Mouse (Mus musculus): ENCODE data around the gene Cblc. TPM values are rescaled to one million over a fixed set of nuclear protein-coding genes. Genes with fewer than 3 reads are reported as not detected.

The Cblc gene
- polyA plus RNA-seq, 1 experiment, result not detected

DNA sequence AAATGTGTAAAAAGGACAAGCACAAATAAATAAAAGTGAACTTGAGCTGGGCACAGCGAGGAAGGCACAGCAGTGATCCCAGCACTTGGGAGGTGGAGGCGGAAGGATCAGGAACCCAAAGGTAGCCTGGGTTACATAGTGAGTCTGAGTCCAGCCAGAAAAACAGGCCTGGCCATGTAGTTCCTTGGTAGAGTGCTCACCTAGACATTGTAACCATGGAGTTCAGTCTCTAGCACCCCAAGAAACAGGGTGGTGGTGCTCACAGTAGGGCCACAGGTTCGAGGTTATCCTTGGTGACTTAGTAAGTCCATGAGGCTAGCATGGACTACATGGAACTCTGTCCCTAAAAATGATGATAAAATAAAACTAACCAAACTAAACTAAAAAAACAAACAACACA is 44.3 kb upstream of the Cblc start:
- Histone ChIP-seq H3K36me3 (ENCODE audit: control insufficient read depth, insufficient read depth) (no peaks in the 10 kb centered on the region), H3K27me3 (ENCODE audit: control insufficient read depth, insufficient read depth, insufficient read length) (no peaks in the 10 kb centered on the region), H3K79me3 (ENCODE audit: low read depth) (no peaks in the 10 kb centered on the region), H3ac (ENCODE audit: control insufficient read depth, insufficient read length, low read depth) (no peak overlapping the region), H3K79me2 (ENCODE audit: control insufficient read depth, insufficient read depth) (no peaks in the 10 kb centered on the region), H3K4me3 (ENCODE audit: insufficient read depth, poor library complexity, severe bottlenecking) (no peak overlapping the region)
- no peak for TF ChIP-seq MAX (IDR thresholded peaks at IDR 0.05)
- no peak for TF ChIP-seq CEBPB (IDR thresholded peaks at IDR 0.05; ENCODE audit: low read depth)
- TF ChIP-seq MYOD1 (IDR thresholded peaks at IDR 0.05; ENCODE audit: control insufficient read depth, insufficient read length, low read depth), result no peak
- no peak for TF ChIP-seq CTCF (IDR thresholded peaks at IDR 0.05; ENCODE audit: control insufficient read depth, insufficient read depth, insufficient read length)
- no peak for TF ChIP-seq FOSL1 (IDR thresholded peaks at IDR 0.05; ENCODE audit: insufficient read depth, low read length, poor library complexity, severe bottlenecking)
- no peak for TF ChIP-seq MYOG (IDR thresholded peaks at IDR 0.05; ENCODE audit: control insufficient read depth, extremely low read depth, insufficient read length)
- TF ChIP-seq USF1 (IDR thresholded peaks at IDR 0.05; ENCODE audit: low read depth), result no peak

DNA sequence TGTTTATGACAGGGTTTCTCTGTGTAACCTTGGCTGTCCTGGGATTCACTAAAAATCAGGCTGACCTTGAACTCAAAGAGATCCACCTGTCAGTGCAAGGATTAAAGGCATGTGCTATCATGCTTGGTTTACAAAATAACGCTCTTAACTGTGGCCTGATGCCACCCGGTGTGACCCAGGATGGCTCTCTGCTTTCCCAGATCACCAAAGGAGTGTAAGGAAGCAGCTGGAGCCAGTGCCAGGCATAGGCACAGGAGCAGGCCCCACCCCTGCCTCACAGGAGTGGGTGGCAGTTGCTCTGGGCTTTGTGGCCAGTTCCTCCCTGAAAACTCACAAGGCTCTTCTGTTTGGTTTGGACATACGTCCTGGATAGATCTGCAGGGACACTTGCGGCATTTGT is 43.8 kb upstream of the Cblc start:
- TF ChIP-seq MYOD1 (IDR thresholded peaks at IDR 0.05; ENCODE audit: control insufficient read depth, insufficient read length, low read depth) (no peak), FOSL1 (IDR thresholded peaks at IDR 0.05; ENCODE audit: insufficient read depth, low read length, poor library complexity, severe bottlenecking) (no peak), USF1 (IDR thresholded peaks at IDR 0.05; ENCODE audit: low read depth) (no peak), MAX (IDR thresholded peaks at IDR 0.05) (no peak), CEBPB (IDR thresholded peaks at IDR 0.05; ENCODE audit: low read depth) (no peak), CTCF (IDR thresholded peaks at IDR 0.05; ENCODE audit: control insufficient read depth, insufficient read depth, insufficient read length) (no peak), MYOG (IDR thresholded peaks at IDR 0.05; ENCODE audit: control insufficient read depth, extremely low read depth, insufficient read length) (no peak)
- no peak overlapping the region for H3ac ChIP-seq (ENCODE audit: control insufficient read depth, insufficient read length, low read depth)
- no peaks in the 10 kb centered on the region for H3K36me3 ChIP-seq (ENCODE audit: control insufficient read depth, insufficient read depth)
- H3K79me2 ChIP-seq (ENCODE audit: control insufficient read depth, insufficient read depth), result no peaks in the 10 kb centered on the region
- H3K4me3 ChIP-seq (ENCODE audit: insufficient read depth, poor library complexity, severe bottlenecking), result no peak overlapping the region
- H3K79me3 ChIP-seq (ENCODE audit: low read depth), result no peaks in the 10 kb centered on the region
- no peaks in the 10 kb centered on the region for H3K27me3 ChIP-seq (ENCODE audit: control insufficient read depth, insufficient read depth, insufficient read length)

DNA sequence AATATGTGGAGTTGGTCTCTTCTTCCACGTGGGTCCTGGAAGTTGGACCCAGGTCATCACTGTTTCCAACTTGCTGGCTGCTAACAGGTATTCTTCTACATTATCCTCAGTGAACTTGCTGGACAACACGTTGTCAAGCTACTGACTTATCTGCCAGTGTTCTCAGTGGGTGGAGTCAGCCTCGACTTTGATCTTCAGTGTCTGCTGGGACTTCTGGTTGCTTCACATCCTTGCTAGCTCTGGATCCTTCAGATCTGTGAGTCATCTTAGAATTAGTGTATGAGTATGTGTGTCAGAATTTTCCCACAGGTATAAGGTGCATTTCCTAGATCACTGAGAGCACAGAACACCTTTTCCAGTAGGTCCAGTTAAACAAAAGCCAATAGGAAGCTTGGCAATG is 40.2 kb upstream of the Cblc start:
- H3K36me3 ChIP-seq (ENCODE audit: control insufficient read depth, insufficient read depth), result no peaks in the 10 kb centered on the region
- H3K4me3 ChIP-seq (ENCODE audit: insufficient read depth, poor library complexity, severe bottlenecking), result no peak overlapping the region
- H3K79me3 ChIP-seq (ENCODE audit: low read depth), result no peaks in the 10 kb centered on the region
- no peaks in the 10 kb centered on the region for H3K27me3 ChIP-seq (ENCODE audit: control insufficient read depth, insufficient read depth, insufficient read length)
- TF ChIP-seq MYOD1 (IDR thresholded peaks at IDR 0.05; ENCODE audit: control insufficient read depth, insufficient read length, low read depth) (no peak), MAX (IDR thresholded peaks at IDR 0.05) (no peak), USF1 (IDR thresholded peaks at IDR 0.05; ENCODE audit: low read depth) (no peak)
- H3K79me2 ChIP-seq (ENCODE audit: control insufficient read depth, insufficient read depth), result no peaks in the 10 kb centered on the region
- no peak overlapping the region for H3ac ChIP-seq (ENCODE audit: control insufficient read depth, insufficient read length, low read depth)

DNA sequence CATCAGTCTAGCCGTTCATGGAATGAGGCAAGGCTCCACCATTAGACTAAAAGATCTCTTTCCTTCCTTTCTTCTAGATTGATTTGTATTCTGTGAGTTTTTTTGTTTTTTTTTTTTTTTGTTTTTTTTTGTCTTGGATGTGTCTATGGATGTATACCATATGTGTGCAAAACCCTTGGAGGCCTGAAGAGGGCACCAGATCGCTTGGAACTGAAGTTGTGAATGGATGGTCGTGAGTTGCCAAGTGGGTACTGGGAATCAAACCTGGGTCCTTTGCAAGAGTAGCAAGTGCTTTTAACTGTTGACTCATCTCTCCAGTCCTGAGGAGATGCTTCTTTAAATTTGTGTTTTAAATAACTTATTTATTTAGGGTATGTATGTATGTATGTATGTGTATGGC is 37.4 kb upstream of the Cblc start:
- no peaks in the 10 kb centered on the region for H3K36me3 ChIP-seq (ENCODE audit: control insufficient read depth, insufficient read depth)
- H3ac ChIP-seq (ENCODE audit: control insufficient read depth, insufficient read length, low read depth), result no peak overlapping the region
- H3K79me2 ChIP-seq (ENCODE audit: control insufficient read depth, insufficient read depth), result no peaks in the 10 kb centered on the region
- H3K79me3 ChIP-seq (ENCODE audit: low read depth), result no peaks in the 10 kb centered on the region
- H3K27me3 ChIP-seq (ENCODE audit: control insufficient read depth, insufficient read depth, insufficient read length), result no peaks in the 10 kb centered on the region
- TF ChIP-seq USF1 (IDR thresholded peaks at IDR 0.05; ENCODE audit: low read depth) (no peak), CTCF (IDR thresholded peaks at IDR 0.05; ENCODE audit: control insufficient read depth, insufficient read depth, insufficient read length) (no peak), MYOG (IDR thresholded peaks at IDR 0.05; ENCODE audit: control insufficient read depth, extremely low read depth, insufficient read length) (no peak), CEBPB (IDR thresholded peaks at IDR 0.05; ENCODE audit: low read depth) (no peak), MAX (IDR thresholded peaks at IDR 0.05) (no peak), FOSL1 (IDR thresholded peaks at IDR 0.05; ENCODE audit: insufficient read depth, low read length, poor library complexity, severe bottlenecking) (no peak), MYOD1 (IDR thresholded peaks at IDR 0.05; ENCODE audit: control insufficient read depth, insufficient read length, low read depth) (no peak)
- H3K4me3 ChIP-seq (ENCODE audit: insufficient read depth, poor library complexity, severe bottlenecking), result no peak overlapping the region

DNA sequence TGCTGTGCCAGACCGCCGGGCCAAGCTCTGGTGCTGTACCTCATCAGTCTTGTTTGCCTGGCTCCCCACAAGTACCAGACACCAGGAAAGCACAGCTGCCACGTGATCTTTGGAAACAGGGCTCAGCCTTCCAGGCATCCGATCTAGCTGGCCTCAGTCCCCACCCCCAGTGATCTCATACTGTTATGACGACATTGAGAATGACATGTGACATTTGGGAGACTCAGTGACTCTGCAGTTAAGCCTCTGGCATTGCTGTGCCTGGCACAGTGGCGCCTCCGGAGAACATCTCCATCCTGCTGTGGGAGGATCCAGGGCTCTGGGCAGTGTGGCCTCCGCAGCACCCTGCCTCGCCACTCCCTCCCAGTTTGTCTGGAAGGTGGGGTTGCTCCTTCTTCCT is 35.2 kb upstream of the Cblc start:
- H3K4me3 ChIP-seq (ENCODE audit: insufficient read depth, poor library complexity, severe bottlenecking), result no peak overlapping the region
- no peak overlapping the region for H3ac ChIP-seq (ENCODE audit: control insufficient read depth, insufficient read length, low read depth)
- H3K36me3 ChIP-seq (ENCODE audit: control insufficient read depth, insufficient read depth), result no peaks in the 10 kb centered on the region
- peak; percentile 26 for TF ChIP-seq USF1 (IDR thresholded peaks at IDR 0.05; ENCODE audit: low read depth)
- TF ChIP-seq MAX (IDR thresholded peaks at IDR 0.05), result no peak
- no peaks in the 10 kb centered on the region for H3K79me3 ChIP-seq (ENCODE audit: low read depth)
- no peaks in the 10 kb centered on the region for H3K27me3 ChIP-seq (ENCODE audit: control insufficient read depth, insufficient read depth, insufficient read length)
- no peaks in the 10 kb centered on the region for H3K79me2 ChIP-seq (ENCODE audit: control insufficient read depth, insufficient read depth)

DNA sequence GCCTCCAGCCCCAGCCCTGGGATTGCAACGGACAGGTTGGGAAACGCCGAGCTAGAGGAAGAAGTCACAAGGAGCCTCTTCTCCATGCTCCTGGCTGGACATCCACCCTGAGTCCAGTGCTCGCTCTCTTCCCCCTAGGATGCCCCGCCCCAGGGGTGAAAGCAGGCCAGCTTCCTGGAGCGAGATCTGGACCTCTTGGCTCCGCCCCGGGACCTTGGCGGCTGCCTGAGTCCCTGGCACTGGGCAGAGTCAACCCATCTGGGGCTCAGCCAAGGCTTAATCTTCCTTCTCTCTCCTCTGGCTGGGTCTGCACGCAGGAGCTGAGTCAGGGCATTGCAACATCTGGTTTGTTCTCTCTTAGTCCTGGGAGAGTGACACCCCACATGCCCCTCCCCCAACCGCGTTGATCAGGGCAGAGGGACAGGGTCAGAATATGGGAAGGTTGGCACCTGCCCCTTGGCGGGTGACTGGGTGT is 34.1 kb upstream of the Cblc start:
- Histone ChIP-seq H3K4me3 (ENCODE audit: insufficient read depth, poor library complexity, severe bottlenecking) (no peak overlapping the region), H3K36me3 (ENCODE audit: control insufficient read depth, insufficient read depth) (no peaks in the 10 kb centered on the region)

More for the DNA sequence above, 34.1 kb upstream of the Cblc start:
- no peaks in the 10 kb centered on the region for H3K79me2 ChIP-seq (ENCODE audit: control insufficient read depth, insufficient read depth)
- H3K27me3 ChIP-seq (ENCODE audit: control insufficient read depth, insufficient read depth, insufficient read length), result no peaks in the 10 kb centered on the region
- no peaks in the 10 kb centered on the region for H3K79me3 ChIP-seq (ENCODE audit: low read depth)
- peak overlapping the region; percentile 42 for H3ac ChIP-seq (ENCODE audit: control insufficient read depth, insufficient read length, low read depth)
- TF ChIP-seq CEBPB (IDR thresholded peaks at IDR 0.05; ENCODE audit: low read depth) (peak; percentile 92), MYOG (IDR thresholded peaks at IDR 0.05; ENCODE audit: control insufficient read depth, extremely low read depth, insufficient read length) (no peak), MYOD1 (IDR thresholded peaks at IDR 0.05; ENCODE audit: control insufficient read depth, insufficient read length, low read depth) (peak; percentile 21)

All from C2C12 (cell line).